Mouse (Mus musculus): ENCODE results near the gene Coq2. TPM values are rescaled to one million over a fixed set of nuclear protein-coding genes. Genes with fewer than 3 reads are reported as not detected.

Gene Coq2
- polyA plus RNA-seq, 1 experiment from 2014 or later = 55.8 TPM

DNA sequence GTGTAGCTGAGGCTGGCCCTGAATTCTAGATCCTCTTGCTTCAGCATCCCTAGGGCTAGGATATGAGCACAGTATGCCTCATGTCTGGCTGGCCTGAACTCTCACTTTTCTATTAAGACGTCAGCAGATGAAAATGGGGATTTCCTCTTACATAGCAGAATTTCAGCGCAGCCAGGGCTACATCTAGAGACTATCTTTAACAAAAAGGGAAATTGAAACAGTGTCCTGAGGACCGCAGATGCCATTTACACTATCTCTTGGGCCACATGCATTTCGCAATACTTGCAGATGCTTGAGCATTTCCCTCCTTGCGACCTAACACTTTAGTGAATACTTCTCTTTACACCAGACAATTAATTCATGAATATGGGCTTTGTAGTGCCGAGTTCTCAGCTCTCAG lies 18.6 kb downstream of the Coq2 start:
- no peak overlapping the region for H3K4me2 ChIP-seq
- no peak overlapping the region for H3K4me3 ChIP-seq (replicated peaks)
- no peaks in the 10 kb centered on the region for H3K4me1 ChIP-seq (replicated peaks)
- H3K9me3 ChIP-seq = no peaks in the 10 kb centered on the region
- 91% methylated on average over 6 of the region's 6 CpGs for WGBS
- no peak for ATAC-seq (ENCODE audit: insufficient number of reproducible peaks, insufficient read depth, low FRiP score, low TSS enrichment, low read depth)
- H3K27me3 ChIP-seq = no peaks in the 10 kb centered on the region
- no peak overlapping the region for H3K9ac ChIP-seq (replicated peaks)
- no peak overlapping the region for H3K27ac ChIP-seq
- peaks cover 76% of the 10 kb centered on the region for H3K36me3 ChIP-seq

DNA sequence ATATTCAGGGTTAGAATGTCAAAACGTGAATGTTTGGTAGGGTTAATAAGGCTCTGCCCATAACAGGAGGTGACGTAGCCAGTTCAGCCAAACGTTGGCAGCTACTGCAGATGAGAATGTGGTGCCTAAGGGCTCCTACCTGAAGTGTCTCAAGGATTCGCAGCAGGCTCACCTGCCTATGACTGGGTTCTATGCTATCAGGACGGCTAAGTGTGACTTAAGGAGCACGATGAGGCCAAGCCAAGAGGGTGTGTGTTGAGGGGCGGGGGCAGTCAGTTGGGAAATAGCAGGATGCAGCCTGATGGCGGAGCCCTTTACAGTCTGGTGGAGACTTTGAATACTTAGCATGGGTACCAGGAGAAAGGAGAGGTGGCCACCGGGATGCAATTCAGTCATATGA lies 22.6 kb downstream of the Coq2 start:
- Histone ChIP-seq H3K9me3 (no peaks in the 10 kb centered on the region), H3K4me3 (replicated peaks) (no peak overlapping the region), H3K36me3 (peaks cover 37% of the 10 kb centered on the region), H3K4me1 (replicated peaks) (no peaks in the 10 kb centered on the region), H3K27ac (no peak overlapping the region), H3K27me3 (no peaks in the 10 kb centered on the region), H3K9ac (replicated peaks) (no peak overlapping the region), H3K4me2 (no peak overlapping the region)
- 86% methylated on average over 9 of the region's 9 CpGs for WGBS
- no peak for ATAC-seq (ENCODE audit: insufficient number of reproducible peaks, insufficient read depth, low FRiP score, low TSS enrichment, low read depth)

DNA sequence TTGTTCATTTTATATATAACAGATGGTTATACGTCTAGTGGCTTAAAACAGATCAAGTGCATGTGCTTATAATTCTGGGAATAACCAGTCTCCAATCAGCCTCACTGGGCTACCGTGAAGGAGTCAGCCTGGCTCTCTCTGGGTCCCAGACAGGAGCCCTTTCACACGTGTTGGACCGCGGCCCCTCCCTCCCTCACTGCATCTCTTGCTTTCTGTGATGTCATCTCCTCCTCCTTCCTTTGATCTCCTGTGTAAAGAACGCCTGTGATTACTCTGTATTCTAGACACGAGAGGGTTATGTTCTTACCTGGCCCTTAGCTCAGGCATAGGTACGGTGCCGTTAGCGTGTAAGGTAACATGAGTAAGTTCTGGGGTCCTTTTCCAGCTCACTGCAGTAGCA lies 23.5 kb downstream of the Coq2 start:
- WGBS = 68% methylated on average over 10 of the region's 10 CpGs
- H3K27ac ChIP-seq = no peak overlapping the region
- no peaks in the 10 kb centered on the region for H3K4me1 ChIP-seq (replicated peaks)
- H3K9me3 ChIP-seq = no peaks in the 10 kb centered on the region
- H3K4me3 ChIP-seq (replicated peaks) = no peak overlapping the region
- H3K36me3 ChIP-seq = peaks cover 30% of the 10 kb centered on the region
- ATAC-seq (ENCODE audit: insufficient number of reproducible peaks, insufficient read depth, low FRiP score, low TSS enrichment, low read depth) = no peak
- H3K27me3 ChIP-seq = no peaks in the 10 kb centered on the region
- no peak overlapping the region for H3K4me2 ChIP-seq
- no peak overlapping the region for H3K9ac ChIP-seq (replicated peaks)

DNA sequence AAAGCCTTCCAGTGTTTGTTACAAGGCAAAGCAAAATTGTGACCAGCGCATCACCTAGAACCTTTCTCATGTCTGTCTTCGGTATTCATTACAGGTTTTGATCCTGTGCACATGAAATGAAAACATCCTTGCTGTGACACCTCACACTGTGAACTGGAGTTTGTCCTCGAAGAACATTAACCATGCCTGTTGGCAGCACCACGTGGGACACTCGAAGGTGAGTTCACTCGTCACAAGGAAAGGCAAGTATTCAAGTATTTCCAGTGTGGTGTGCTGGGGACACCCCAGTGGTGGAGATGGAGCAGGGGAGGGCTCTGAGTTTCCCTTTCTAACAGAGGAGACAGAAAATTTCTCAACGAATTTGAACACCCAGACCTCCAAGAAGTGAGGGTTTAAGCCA lies 24.0 kb downstream of the Coq2 start:
- no peak overlapping the region for H3K4me2 ChIP-seq
- H3K4me3 ChIP-seq (replicated peaks) = no peak overlapping the region
- no peaks in the 10 kb centered on the region for H3K9me3 ChIP-seq
- peaks cover 25% of the 10 kb centered on the region for H3K36me3 ChIP-seq
- no peak overlapping the region for H3K9ac ChIP-seq (replicated peaks)
- H3K27ac ChIP-seq = no peak overlapping the region
- no peak for ATAC-seq (ENCODE audit: insufficient number of reproducible peaks, insufficient read depth, low FRiP score, low TSS enrichment, low read depth)
- H3K4me1 ChIP-seq (replicated peaks) = no peaks in the 10 kb centered on the region
- WGBS = 89% methylated on average over 7 of the region's 7 CpGs
- no peaks in the 10 kb centered on the region for H3K27me3 ChIP-seq

DNA sequence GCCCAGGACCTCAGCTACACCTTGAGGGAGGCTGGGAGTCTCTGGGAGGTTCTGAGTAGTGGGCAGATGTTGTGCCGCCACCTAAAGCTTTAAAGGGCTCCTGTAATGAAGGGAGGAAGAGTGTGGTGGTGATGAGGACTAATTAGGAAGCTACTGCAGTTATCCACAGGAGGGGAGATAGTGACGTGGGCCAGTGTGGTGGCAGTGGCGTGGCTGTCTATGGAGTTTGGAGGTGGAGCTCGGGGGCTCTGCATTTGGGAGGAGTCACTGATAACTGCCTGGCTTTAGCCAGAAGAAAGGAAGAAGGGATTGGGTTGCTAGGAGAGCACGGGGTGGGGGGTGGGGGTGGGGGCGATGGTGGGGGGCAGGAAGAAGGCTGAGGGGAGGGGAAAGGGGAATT lies 26.4 kb downstream of the Coq2 start:
- H3K27ac ChIP-seq = no peak overlapping the region
- H3K4me1 ChIP-seq (replicated peaks) = no peaks in the 10 kb centered on the region
- no peak overlapping the region for H3K4me2 ChIP-seq
- H3K9ac ChIP-seq (replicated peaks) = no peak overlapping the region
- H3K27me3 ChIP-seq = no peaks in the 10 kb centered on the region
- 42% methylated on average over 6 of the region's 6 CpGs for WGBS
- H3K9me3 ChIP-seq = no peaks in the 10 kb centered on the region
- peaks cover under 1% of the 10 kb centered on the region; the same call in 1 of the 2 replicates for H3K36me3 ChIP-seq
- no peak for ATAC-seq (ENCODE audit: insufficient number of reproducible peaks, insufficient read depth, low FRiP score, low TSS enrichment, low read depth)
- H3K4me3 ChIP-seq (replicated peaks) = no peak overlapping the region

DNA sequence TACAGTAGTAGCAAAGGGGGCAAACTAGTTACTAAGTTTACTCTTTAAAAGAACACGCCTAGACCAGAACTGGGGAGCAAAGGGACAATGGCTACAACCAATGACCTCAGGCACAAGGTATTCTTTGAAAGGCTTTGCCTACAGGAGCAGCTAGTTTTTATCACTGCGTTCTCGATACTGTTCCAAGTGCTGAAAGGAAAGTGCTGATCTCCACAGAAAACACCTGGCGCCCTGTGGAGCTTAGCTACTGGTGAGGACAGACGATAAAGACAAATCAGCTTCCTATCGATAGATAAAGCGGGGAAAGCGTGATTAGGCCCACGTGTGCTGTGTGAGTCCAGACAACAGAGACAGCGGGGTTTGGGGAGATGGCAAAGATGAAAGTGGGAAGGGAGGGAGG lies 26.9 kb downstream of the Coq2 start:
- Histone ChIP-seq H3K27me3 (no peaks in the 10 kb centered on the region), H3K36me3 (no peaks in the 10 kb centered on the region), H3K27ac (no peak overlapping the region), H3K4me1 (replicated peaks) (no peaks in the 10 kb centered on the region), H3K4me2 (no peak overlapping the region), H3K9ac (replicated peaks) (no peak overlapping the region), H3K4me3 (replicated peaks) (no peak overlapping the region), H3K9me3 (no peaks in the 10 kb centered on the region)
- ATAC-seq (ENCODE audit: insufficient number of reproducible peaks, insufficient read depth, low FRiP score, low TSS enrichment, low read depth) = no peak
- WGBS = 65% methylated on average over 10 of the region's 10 CpGs

DNA sequence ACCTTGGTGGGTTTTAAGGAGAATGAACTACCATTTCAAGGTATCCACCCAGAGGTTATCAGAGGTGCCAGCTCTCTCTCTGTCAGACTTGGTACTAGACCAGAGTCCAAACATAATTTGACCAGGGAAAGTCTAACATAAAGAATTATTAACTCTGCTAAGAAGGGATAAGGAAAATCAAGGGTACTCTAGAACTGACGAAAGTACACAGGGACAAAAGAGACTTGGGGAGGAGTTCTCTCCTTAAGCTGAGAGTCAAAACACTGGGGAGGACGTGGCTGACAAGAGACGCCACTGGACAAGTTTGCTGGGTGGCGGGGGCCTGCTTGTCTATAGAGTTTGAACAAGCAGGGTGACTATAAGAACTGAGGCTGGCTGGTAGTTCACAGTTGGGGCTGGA lies 28.4 kb downstream of the Coq2 start:
- Histone ChIP-seq H3K4me3 (replicated peaks) (no peak overlapping the region), H3K4me1 (replicated peaks) (no peaks in the 10 kb centered on the region), H3K27me3 (no peaks in the 10 kb centered on the region), H3K4me2 (no peak overlapping the region), H3K9me3 (no peaks in the 10 kb centered on the region), H3K36me3 (no peaks in the 10 kb centered on the region), H3K27ac (no peak overlapping the region), H3K9ac (replicated peaks) (no peak overlapping the region)
- 85% methylated on average over 4 of the region's 4 CpGs for WGBS
- ATAC-seq (ENCODE audit: insufficient number of reproducible peaks, insufficient read depth, low FRiP score, low TSS enrichment, low read depth) = no peak

DNA sequence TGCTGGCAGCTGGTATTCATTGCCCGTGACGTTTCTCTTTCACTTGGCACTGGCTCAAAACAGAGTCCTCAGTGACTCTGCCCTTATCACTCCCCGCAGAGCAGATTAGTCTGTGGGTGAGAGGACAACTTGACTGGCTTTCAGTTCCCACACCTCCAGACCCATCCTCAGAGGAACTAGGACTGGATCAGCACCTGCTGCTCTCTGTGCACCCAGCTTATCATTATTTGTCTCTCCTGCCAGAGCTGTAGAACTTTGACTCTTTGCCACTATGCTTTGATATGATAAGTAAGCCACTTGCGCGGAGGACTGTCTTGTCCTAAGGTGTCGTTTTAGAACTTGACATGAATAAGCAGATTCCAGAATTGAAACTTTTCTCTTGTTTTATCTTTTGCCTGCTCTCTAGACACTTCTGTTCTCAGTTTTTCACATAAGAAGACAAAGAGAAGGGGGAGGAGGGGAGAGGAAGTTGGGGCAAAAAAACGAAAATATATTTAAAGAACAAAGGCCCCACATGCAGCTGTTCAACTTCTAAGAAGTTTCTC lies 30.9 kb downstream of the Coq2 start:
- WGBS = 80% methylated on average over 7 of the region's 7 CpGs
- no peak for ATAC-seq (ENCODE audit: insufficient number of reproducible peaks, insufficient read depth, low FRiP score, low TSS enrichment, low read depth)
- H3K27me3 ChIP-seq = no peaks in the 10 kb centered on the region
- H3K36me3 ChIP-seq = no peaks in the 10 kb centered on the region
- H3K9me3 ChIP-seq = no peaks in the 10 kb centered on the region
- no peaks in the 10 kb centered on the region for H3K4me1 ChIP-seq (replicated peaks)
- no peak overlapping the region for H3K4me2 ChIP-seq
- no peak overlapping the region for H3K4me3 ChIP-seq (replicated peaks)
- H3K27ac ChIP-seq = no peak overlapping the region
- H3K9ac ChIP-seq (replicated peaks) = no peak overlapping the region

DNA sequence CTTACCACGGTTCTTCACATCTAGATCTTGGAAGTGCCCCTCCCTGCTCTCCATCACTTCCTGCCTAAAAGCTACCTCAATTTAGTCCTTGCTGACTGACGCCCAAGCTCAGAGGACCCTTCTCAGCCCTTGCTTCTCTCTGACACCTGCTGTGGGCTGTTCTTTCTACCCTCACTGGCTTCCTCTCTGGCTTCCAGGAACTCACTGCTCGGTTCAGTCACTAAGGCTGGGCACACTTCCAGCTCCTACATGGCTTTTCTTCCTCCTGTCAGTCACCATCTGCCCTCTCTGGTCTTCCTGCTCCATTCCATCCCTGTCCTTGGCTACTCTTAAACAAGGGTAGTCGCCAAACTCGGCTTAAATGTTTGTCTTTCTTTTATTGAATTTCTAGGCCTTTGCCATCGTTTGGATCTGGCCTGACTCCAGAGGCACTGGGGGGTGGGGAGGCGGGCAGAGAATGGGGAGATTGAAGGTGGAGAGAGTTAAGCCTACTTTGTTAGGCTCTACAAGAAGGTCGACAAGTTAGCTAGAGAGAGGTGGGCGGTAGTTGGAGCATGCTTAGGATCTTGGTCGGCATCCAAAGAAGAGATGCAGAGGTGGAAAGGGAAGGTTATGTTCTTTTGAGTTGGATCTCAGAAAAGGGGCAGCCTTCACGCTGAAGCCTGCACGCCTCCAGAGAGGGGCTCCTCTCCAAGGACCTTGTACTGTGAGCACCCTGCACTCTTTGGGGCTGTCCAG lies 31.5 kb downstream of the Coq2 start:
- Histone ChIP-seq H3K36me3 (no peaks in the 10 kb centered on the region), H3K4me3 (replicated peaks) (no peak overlapping the region), H3K9me3 (no peaks in the 10 kb centered on the region), H3K27ac (no peak overlapping the region), H3K9ac (replicated peaks) (no peak overlapping the region), H3K4me2 (no peak overlapping the region), H3K4me1 (replicated peaks) (no peaks in the 10 kb centered on the region), H3K27me3 (no peaks in the 10 kb centered on the region)
- ATAC-seq (ENCODE audit: insufficient number of reproducible peaks, insufficient read depth, low FRiP score, low TSS enrichment, low read depth) = no peak
- 80% methylated on average over 12 of the region's 12 CpGs for WGBS

DNA sequence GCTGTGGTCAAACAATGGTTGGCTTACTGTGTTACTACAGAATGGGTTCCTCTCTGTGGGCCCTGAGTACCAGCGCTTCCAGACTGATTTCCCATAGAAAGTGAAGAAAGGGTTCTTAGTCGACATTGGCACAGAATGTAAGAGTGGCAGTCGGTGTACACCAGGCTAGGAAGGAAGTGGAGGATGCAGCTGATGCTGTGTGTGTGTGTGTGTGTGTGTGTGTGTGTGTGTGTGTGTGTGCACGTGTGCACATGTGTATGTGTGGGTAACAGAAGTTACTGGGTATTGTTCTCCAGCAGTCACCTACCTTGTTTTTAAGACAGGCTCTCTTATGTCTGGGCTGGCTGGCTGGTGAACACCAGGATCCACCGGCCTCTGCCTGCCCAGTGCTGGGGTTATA lies 32.6 kb downstream of the Coq2 start:
- WGBS = 94% methylated on average over 5 of the region's 5 CpGs

DNA sequence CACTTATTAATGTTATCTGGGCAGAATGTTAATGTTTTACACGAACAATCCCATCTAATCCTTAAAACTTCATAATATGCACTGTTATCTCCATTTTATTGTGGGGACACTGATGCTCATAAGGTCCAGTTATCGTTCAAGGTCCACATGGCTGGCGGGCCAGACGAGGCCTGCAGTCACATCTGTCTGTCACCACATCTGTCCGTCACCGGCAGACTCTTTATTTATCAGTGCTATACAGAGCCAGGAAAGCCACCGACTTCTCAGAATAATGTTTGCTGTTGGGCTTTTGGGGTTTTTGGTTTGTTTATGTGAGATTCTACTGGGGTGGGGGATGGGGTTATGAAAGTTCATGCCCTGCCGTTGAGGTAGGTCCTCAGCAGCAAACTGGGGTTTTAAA lies 36.5 kb downstream of the Coq2 start:
- H3K4me2 ChIP-seq = no peak overlapping the region
- H3K4me3 ChIP-seq (replicated peaks) = no peak overlapping the region
- H3K27ac ChIP-seq = no peak overlapping the region
- H3K27me3 ChIP-seq = no peaks in the 10 kb centered on the region
- H3K36me3 ChIP-seq = no peaks in the 10 kb centered on the region
- WGBS = 79% methylated on average over 8 of the region's 8 CpGs
- no peak for ATAC-seq (ENCODE audit: insufficient number of reproducible peaks, insufficient read depth, low FRiP score, low TSS enrichment, low read depth)
- no peaks in the 10 kb centered on the region for H3K9me3 ChIP-seq
- no peak overlapping the region for H3K9ac ChIP-seq (replicated peaks)
- no peaks in the 10 kb centered on the region for H3K4me1 ChIP-seq (replicated peaks)

More for the DNA sequence above, 32.6 kb downstream of the Coq2 start:
- Histone ChIP-seq H3K4me3 (replicated peaks) (no peak overlapping the region), H3K36me3 (no peaks in the 10 kb centered on the region), H3K4me1 (replicated peaks) (no peaks in the 10 kb centered on the region), H3K27ac (no peak overlapping the region), H3K4me2 (no peak overlapping the region), H3K9me3 (no peaks in the 10 kb centered on the region), H3K27me3 (no peaks in the 10 kb centered on the region), H3K9ac (replicated peaks) (no peak overlapping the region)
- no peak for ATAC-seq (ENCODE audit: insufficient number of reproducible peaks, insufficient read depth, low FRiP score, low TSS enrichment, low read depth)

Data from limb, embryonic 12.5 days (tissue).